Mouse (Mus musculus) CD4-positive, CD25-positive, alpha-beta regulatory T cell, adult 4 months (primary cell): ENCODE results near the gene Gm6657. TPM values are rescaled to one million over a fixed set of nuclear protein-coding genes. Genes with fewer than 3 reads are reported as not detected.

ENCODE experiments used
- polyA plus RNA-seq, 2 experiments: library from polyadenylated mRNA; unstranded; fragments of 100-300 nt; shearing (Covaris generic); gene quantifications; one replicate each; pipeline ENCODE4 v1.2.1; 2017

Gm6657 gene
- polyA plus RNA-seq, 2 experiments from 2014 or later: not detected

Other genes with a start within 250 kb of the Gm6657 start
- gene Gphn, start 32.1 kb downstream of the Gm6657 start, polyA plus RNA-seq: 10 to 100 TPM; 12.1 to 13.2 TPM